Mouse (Mus musculus) kidney, embryonic 16.5 days (tissue): ENCODE data around the gene Gas7. TPM values are rescaled to one million over a fixed set of nuclear protein-coding genes. Genes with fewer than 3 reads are reported as not detected.

Source experiments
- ATAC-seq: fragments of 200-750 bp; cut with Nextera tagmentation; 2 replicates; pipeline ENCODE4 v1.8.0; 2017; ENCODE audit warnings: moderate TSS enrichment; ENCODE audit not compliant: low FRiP score, low TSS enrichment
- H3K27ac ChIP-seq: fragments of 300-500 bp; sonication (generic); 2 replicates; pipeline ENCODE4 v1.5.1; 2014; ENCODE audit warnings: low read length
- H3K27me3 ChIP-seq: fragments of 300-500 bp; sonication (generic); 2 replicates; pipeline ENCODE4 v1.6.1; 2014; ENCODE audit warnings: low read length, control low read depth, mixed read lengths; ENCODE audit not compliant: insufficient read depth
- H3K36me3 ChIP-seq: fragments of 300-500 bp; sonication (generic); 2 replicates; pipeline ENCODE4 v1.6.1; 2014; ENCODE audit warnings: low read length, control low read depth, mixed read lengths; ENCODE audit not compliant: insufficient read depth
- H3K4me1 ChIP-seq: fragments of 300-500 bp; sonication (generic); 2 replicates; pipeline ENCODE4 v1.6.1; 2014; ENCODE audit warnings: low read length, control low read depth, mixed read lengths; ENCODE audit not compliant: insufficient read depth
- H3K4me2 ChIP-seq: fragments of 300-500 bp; sonication (generic); replicated peaks from 2 replicates; pipeline ENCODE4 v1.6.1; 2014; ENCODE audit warnings: low read depth, low read length
- H3K4me3 ChIP-seq: fragments of 300-500 bp; sonication (generic); 2 replicates; pipeline ENCODE4 v1.5.1; 2014; ENCODE audit warnings: mild to moderate bottlenecking, low read length
- H3K9ac ChIP-seq: fragments of 300-500 bp; sonication (generic); replicated peaks from 2 replicates; pipeline ENCODE4 v1.6.1; 2014; ENCODE audit warnings: low read length
- H3K9me3 ChIP-seq: fragments of 300-500 bp; sonication (generic); 2 replicates; pipeline ENCODE4 v1.6.1; 2016; ENCODE audit warnings: low read length, control low read depth
- WGBS: fragments of 180-500 bp; shearing (Covaris S2); extraction: QIAGEN DNeasy Blood & Tissue Kit; methylation state at CpG from one replicate; pipeline ENCODE4 v1.1.7; 2014; 5-methylcytosine and 5-hydroxymethylcytosine counted together
- polyA plus RNA-seq: library from polyadenylated mRNA; unstranded; fragments of >200 nt; fragmentation: Nextera tagmentation; extraction: Ambion mirVana; gene quantifications from 2 replicates; pipeline ENCODE4 v1.2.1, GENCODE M21; 2015

The Gas7 gene
- polyA plus RNA-seq, 1 experiment from 2014 or later = 12.3 TPM

DNA sequence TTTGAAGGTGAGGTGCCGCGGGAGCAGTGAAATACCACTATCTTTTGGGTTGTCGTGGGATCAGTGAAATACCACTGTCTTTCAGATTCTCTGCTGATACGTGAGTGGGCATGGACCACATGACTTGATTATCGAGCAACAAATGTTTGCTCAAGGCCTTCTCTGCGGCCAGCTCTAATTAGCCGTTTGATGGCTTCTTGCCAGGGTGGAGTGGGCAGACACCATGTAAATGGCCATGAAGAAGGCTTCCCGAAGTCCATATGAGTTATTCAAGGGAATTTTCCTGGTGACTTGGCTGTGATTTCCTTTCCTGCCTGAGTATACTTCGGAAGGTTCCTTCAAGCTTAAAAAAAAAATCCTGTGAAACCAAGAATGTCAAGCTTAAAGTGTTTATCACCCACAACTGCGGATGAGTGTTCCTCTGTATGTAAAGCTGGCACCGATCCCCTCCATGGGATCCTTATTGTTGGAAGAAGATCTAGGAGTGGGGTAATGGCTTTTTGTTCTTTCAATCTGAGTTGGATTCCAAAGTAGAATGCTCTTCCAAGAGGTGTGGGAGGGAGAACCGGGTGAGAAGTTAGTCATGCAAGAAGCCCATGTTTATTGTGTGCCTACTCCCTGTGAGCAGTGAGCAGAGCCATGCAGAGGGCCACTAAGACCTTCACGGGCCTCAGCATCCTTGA is 161.5 kb downstream of the Gas7 start:
- no peak overlapping the region for H3K4me3 ChIP-seq
- no peak overlapping the region for H3K9ac ChIP-seq
- no peaks in the 10 kb centered on the region for H3K36me3 ChIP-seq
- no peak overlapping the region for H3K27ac ChIP-seq
- no peaks in the 10 kb centered on the region for H3K27me3 ChIP-seq
- H3K9me3 ChIP-seq = no peaks in the 10 kb centered on the region
- 73% methylated on average over 13 of the region's 13 CpGs for WGBS
- no peaks in the 10 kb centered on the region for H3K4me1 ChIP-seq
- no peak overlapping the region for H3K4me2 ChIP-seq
- no peak for ATAC-seq

DNA sequence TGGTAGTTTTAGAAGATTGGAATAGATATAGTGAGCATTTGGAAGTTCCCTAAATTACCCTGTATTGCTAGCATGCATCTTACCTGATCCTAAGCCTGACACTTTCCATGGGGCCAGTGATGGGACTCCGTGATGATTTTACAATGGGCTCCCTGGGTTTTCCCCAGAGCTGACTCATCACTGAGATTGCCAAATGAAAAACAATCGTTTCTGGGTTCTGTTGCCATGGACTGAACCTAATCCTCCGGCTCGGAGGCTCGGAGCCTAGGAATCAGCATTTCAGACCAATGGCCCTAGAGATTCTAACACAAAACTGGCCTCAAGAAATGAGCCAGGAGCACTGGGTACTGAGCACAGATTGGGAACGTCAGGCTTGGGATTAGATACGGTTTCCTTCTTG is 167.1 kb downstream of the Gas7 start:
- no peaks in the 10 kb centered on the region for H3K9me3 ChIP-seq
- H3K27ac ChIP-seq = no peak overlapping the region
- H3K36me3 ChIP-seq = no peaks in the 10 kb centered on the region
- no peak for ATAC-seq
- no peak overlapping the region for H3K4me3 ChIP-seq
- WGBS = 79% methylated on average over 7 of the region's 7 CpGs
- no peaks in the 10 kb centered on the region for H3K4me1 ChIP-seq
- no peak overlapping the region for H3K9ac ChIP-seq
- no peaks in the 10 kb centered on the region for H3K27me3 ChIP-seq
- no peak overlapping the region for H3K4me2 ChIP-seq

DNA sequence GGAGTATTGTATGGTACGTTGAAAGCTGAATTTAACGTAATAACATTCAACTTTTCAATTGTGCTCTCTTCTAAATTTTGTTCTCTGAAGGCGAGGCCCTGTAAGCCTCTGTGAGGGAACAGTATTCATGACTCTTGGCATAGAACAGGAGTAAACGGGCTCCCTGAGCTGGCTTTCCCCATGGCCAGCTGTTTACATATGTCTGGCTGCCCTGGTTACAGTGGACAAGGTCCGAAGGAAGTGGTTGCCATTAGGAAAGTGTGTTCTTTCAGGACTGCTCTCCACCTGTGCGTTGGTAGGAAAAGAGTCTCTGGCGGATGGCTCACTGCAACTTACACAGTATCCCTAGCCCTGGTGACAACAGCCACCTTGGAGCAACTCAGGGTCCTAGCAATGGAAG is 171.9 kb downstream of the Gas7 start:
- no peaks in the 10 kb centered on the region for H3K36me3 ChIP-seq
- no peak for ATAC-seq
- no peak overlapping the region for H3K9ac ChIP-seq
- H3K4me1 ChIP-seq = no peaks in the 10 kb centered on the region
- no peak overlapping the region for H3K4me2 ChIP-seq
- no peak overlapping the region for H3K4me3 ChIP-seq
- no peaks in the 10 kb centered on the region for H3K27me3 ChIP-seq
- WGBS = 89% methylated on average over 7 of the region's 7 CpGs
- no peaks in the 10 kb centered on the region for H3K9me3 ChIP-seq
- no peak overlapping the region for H3K27ac ChIP-seq

DNA sequence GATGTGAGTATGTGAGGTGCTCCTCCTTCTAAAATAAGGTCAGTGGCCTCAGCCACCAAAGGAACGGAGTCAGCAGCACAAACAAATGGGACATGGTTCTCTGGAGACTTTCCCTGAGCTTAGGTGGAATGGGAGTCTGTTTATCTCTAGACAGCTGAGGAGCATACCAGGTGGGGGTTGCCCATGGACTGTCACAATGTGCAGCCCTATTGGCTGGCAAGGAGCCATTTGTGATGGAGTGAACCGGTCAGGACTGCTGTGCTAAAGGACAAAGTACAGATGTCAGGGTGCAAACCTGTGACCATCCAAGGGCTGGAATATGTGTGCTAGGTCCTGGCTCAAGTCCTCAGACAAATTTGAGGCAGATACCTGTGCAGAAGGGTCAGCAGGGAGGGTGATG is 173.3 kb downstream of the Gas7 start:
- Histone ChIP-seq H3K27me3 (no peaks in the 10 kb centered on the region), H3K4me1 (no peaks in the 10 kb centered on the region), H3K9ac (no peak overlapping the region), H3K4me3 (no peak overlapping the region), H3K27ac (no peak overlapping the region), H3K36me3 (no peaks in the 10 kb centered on the region), H3K9me3 (no peaks in the 10 kb centered on the region), H3K4me2 (no peak overlapping the region)
- 42% methylated on average over 2 of the region's 2 CpGs for WGBS
- peak; percentile 77 for ATAC-seq

DNA sequence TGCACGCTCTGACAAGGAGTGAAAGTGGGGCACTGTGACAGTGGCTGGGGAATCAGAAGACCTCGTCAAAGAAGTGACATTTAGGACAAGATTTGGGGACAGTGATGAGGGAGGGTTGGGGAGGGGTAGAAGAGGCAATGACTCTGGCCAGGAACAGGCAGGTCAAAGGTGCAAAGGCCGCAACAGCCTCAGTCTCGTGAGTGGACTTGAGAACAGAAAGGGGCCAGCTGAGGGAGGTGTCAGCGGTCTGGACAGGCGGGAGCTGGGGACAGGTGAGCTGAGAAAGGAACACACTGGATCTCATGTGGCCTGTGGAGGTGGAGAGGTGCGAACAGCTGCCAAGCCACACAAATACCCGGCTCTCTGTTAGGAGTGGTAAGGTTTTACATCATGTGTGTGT is 177.7 kb downstream of the Gas7 start:
- Histone ChIP-seq H3K27me3 (no peaks in the 10 kb centered on the region), H3K4me1 (no peaks in the 10 kb centered on the region), H3K27ac (no peak overlapping the region), H3K4me3 (no peak overlapping the region), H3K9ac (no peak overlapping the region), H3K36me3 (no peaks in the 10 kb centered on the region), H3K9me3 (no peaks in the 10 kb centered on the region), H3K4me2 (no peak overlapping the region)
- ATAC-seq = 0 out of 2 replicates have a peak, but pooled peaks have one; percentile 31
- WGBS = 78% methylated on average over 8 of the region's 8 CpGs

DNA sequence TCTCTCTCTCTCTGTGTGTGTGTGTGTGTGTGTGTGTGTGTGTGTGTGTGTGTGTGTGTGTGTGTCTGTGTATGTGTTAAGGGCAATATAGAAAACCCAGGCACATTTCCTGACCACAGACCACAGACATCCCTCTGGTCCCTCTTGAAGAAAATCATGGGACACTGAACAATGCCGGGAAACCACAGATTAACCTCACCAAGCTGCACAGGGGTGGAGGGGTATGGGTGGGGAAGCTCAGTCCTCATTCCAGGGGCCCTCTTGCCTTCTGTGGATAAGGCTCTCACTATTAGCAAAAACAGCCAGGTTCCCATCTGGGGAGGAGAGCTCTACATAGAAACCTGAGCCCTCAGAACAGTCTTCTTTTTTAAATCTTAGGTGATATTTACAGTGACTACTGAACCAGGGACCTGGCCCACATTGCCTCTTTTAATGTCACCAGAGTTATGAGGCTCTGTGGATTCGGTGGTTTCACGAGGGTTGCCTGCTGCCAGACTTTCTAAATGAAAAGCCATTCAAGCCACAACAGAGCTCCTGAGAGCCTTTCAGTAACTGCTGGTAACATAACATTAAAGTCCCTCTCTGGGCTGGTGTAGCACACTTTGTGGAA is 178.5 kb downstream of the Gas7 start:
- no peak for ATAC-seq
- H3K27me3 ChIP-seq = no peaks in the 10 kb centered on the region
- no peaks in the 10 kb centered on the region for H3K9me3 ChIP-seq
- no peaks in the 10 kb centered on the region for H3K4me1 ChIP-seq
- no peak overlapping the region for H3K27ac ChIP-seq
- H3K36me3 ChIP-seq = no peaks in the 10 kb centered on the region
- no peak overlapping the region for H3K4me3 ChIP-seq
- no peak overlapping the region for H3K4me2 ChIP-seq
- no peak overlapping the region for H3K9ac ChIP-seq
- WGBS = 34% methylated on average over 3 of the region's 3 CpGs

DNA sequence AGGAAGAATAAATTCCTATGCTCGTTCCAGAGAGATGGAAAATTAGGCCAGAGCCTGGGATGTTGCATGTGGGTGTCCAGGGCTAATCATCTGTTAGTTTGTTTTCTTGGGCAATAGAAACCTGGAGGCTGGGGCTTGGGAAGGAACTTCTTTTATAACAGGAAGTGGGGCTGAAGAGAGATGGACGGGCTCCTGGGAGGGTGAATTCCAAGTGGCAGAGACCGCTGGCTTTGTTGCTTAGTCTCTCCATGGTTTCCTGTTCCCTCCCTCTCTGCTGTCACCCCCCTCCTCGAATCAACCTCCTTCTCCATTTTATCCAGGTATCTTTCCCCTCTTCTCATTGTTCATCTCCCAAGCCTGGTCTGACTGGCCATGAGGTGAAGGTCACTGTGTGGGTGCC is 181.0 kb downstream of the Gas7 start:
- no peaks in the 10 kb centered on the region for H3K27me3 ChIP-seq
- H3K4me3 ChIP-seq = no peak overlapping the region
- 48% methylated on average over 4 of the region's 4 CpGs for WGBS
- no peak overlapping the region for H3K27ac ChIP-seq
- no peak overlapping the region for H3K9ac ChIP-seq
- no peaks in the 10 kb centered on the region for H3K36me3 ChIP-seq
- no peaks in the 10 kb centered on the region for H3K4me1 ChIP-seq
- ATAC-seq = no peak
- H3K4me2 ChIP-seq = no peak overlapping the region
- H3K9me3 ChIP-seq = no peaks in the 10 kb centered on the region

DNA sequence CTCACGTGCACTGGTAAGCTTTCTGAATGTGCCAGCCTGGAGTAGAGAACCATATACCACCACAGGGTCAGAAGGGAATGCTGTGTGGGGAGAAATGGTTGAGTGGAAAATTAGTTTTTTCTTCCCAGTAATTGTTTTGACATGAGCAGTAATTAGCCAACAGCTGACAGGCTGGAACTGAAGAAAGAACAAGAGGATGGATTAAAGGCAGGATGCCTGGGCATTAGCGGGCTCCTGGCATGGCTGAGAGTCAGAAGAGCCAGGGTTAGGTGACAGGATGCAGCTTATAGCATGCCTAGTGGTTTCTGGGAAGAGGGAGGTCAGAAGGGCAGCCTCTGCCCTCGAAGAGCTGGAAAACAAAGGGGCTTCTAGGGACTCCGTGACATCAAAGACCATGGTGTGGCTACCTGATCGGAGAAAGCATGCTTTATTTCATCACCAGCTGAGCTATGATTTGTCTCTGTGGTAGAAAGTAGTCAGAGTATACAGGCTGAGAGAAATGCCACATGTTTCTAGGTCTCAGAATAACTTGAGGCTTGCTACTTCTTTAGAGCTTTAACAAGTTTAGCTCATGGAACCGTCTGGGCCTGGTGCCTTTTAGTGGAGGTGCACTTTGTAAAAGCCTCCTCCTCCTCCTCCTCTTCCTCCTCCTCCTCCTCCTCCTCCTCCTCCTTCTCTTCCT is 181.8 kb downstream of the Gas7 start:
- no peaks in the 10 kb centered on the region for H3K4me1 ChIP-seq
- no peaks in the 10 kb centered on the region for H3K27me3 ChIP-seq
- no peak for ATAC-seq
- no peaks in the 10 kb centered on the region for H3K36me3 ChIP-seq
- 62% methylated on average over 6 of the region's 6 CpGs for WGBS
- H3K27ac ChIP-seq = no peak overlapping the region
- H3K9me3 ChIP-seq = no peaks in the 10 kb centered on the region
- H3K9ac ChIP-seq = no peak overlapping the region
- H3K4me2 ChIP-seq = no peak overlapping the region
- no peak overlapping the region for H3K4me3 ChIP-seq

DNA sequence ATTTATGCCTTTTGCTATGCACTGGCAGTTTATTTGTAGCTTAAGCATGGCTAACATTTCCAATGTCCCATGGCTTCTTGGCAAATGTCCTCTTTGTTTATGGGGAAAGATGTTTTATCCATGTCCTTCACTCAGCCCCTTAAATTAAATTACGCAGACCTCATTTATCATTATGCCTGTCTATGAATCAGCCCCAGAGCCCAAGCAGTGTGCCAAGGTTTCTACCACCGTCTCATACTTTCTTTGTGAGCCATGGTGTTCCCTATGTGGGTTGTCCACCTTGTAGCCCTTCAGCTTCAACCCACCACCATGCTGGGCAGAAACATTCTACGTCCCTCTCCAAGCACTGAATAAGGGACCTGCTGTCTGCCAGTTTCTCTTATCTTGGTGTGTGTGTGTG is 183.2 kb downstream of the Gas7 start:
- Histone ChIP-seq H3K4me1 (no peaks in the 10 kb centered on the region), H3K9me3 (no peaks in the 10 kb centered on the region), H3K9ac (no peak overlapping the region), H3K27me3 (no peaks in the 10 kb centered on the region), H3K4me2 (no peak overlapping the region), H3K27ac (no peak overlapping the region), H3K36me3 (no peaks in the 10 kb centered on the region), H3K4me3 (no peak overlapping the region)
- no peak for ATAC-seq
- 67% methylated on average over 3 of the region's 3 CpGs for WGBS

DNA sequence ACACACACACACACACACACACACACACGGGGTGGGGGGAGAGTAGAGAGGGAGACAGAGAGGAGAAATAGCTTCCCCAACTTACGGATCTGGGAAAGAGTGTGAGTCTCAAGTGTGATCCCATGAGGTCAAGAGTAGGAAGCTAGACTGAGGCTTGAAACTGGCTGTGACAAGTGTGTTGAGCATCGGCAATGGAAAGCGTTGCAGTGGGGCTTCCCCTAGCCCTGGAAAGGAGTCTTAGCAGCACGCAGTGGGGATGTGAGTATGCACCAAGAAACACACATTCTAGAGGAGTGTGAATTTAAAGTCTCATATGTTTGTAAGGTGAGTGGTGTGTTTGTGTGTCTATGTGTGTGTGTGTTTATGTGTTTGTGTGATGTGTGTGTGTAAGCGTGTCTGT is 185.1 kb downstream of the Gas7 start:
- no peaks in the 10 kb centered on the region for H3K36me3 ChIP-seq
- H3K4me2 ChIP-seq = no peak overlapping the region

More for the DNA sequence above, 185.1 kb downstream of the Gas7 start:
- Histone ChIP-seq H3K4me1 (no peaks in the 10 kb centered on the region), H3K27ac (no peak overlapping the region), H3K9me3 (no peaks in the 10 kb centered on the region), H3K4me3 (no peak overlapping the region), H3K27me3 (no peaks in the 10 kb centered on the region), H3K9ac (no peak overlapping the region)
- WGBS = 90% methylated on average over 6 of the region's 6 CpGs
- ATAC-seq = no peak
